Mouse (Mus musculus) left cerebral cortex, adult 9 months (tissue): ENCODE results near the gene Xrcc5.

Experiments used
- DNase-seq, 2 experiments: peaks; one replicate each; pipeline ENCODE4 v3.0.0; 2022; ENCODE audit warnings: low spot score in 2 of 2

Gene Xrcc5

GRCm38 (mm10) chr1:72315447-72315846, 8.2 kb downstream of the Xrcc5 start:
- DNase-seq = no peak

- no peak for DNase-seq
These were observed 9.2 kb downstream of the Xrcc5 start for GRCm38 (mm10) chr1:72316409-72316808.

GRCm38 (mm10) chr1:72316901-72317300, 9.7 kb downstream of the Xrcc5 start:
- DNase-seq = no peak

GRCm38 (mm10) chr1:72320759-72321158, 13.5 kb downstream of the Xrcc5 start:
- no peak for DNase-seq

GRCm38 (mm10) chr1:72323248-72323647, 16.0 kb downstream of the Xrcc5 start:
- DNase-seq = no peak

GRCm38 (mm10) chr1:72326162-72326821, 19.1 kb downstream of the Xrcc5 start:
- DNase-seq = no peak

- DNase-seq = no peak
These were observed 27.6 kb downstream of the Xrcc5 start for GRCm38 (mm10) chr1:72334807-72335206.

- DNase-seq = peak; percentile 36 to 40
These were observed 29.6 kb downstream of the Xrcc5 start for GRCm38 (mm10) chr1:72336780-72337179.

- no peak for DNase-seq
These were observed 31.1 kb downstream of the Xrcc5 start for GRCm38 (mm10) chr1:72338341-72338740.

GRCm38 (mm10) chr1:72347873-72348272, 40.7 kb downstream of the Xrcc5 start:
- no peak for DNase-seq

- DNase-seq = no peak
These were observed 47.6 kb downstream of the Xrcc5 start for GRCm38 (mm10) chr1:72354856-72355255.

- no peak for DNase-seq
These were observed 51.0 kb downstream of the Xrcc5 start for GRCm38 (mm10) chr1:72358216-72358615.

GRCm38 (mm10) chr1:72359462-72359861, 52.2 kb downstream of the Xrcc5 start:
- DNase-seq = no peak

- DNase-seq = no peak
These were observed 53.6 kb downstream of the Xrcc5 start for GRCm38 (mm10) chr1:72360809-72361208.

GRCm38 (mm10) chr1:72364661-72365060, 57.4 kb downstream of the Xrcc5 start:
- DNase-seq = no peak

GRCm38 (mm10) chr1:72372512-72372911, 65.3 kb downstream of the Xrcc5 start:
- peak; percentile 20 to 44 for DNase-seq

GRCm38 (mm10) chr1:72372913-72373312, 65.7 kb downstream of the Xrcc5 start:
- DNase-seq = no peak

- no peak for DNase-seq
These were observed 66.4 kb downstream of the Xrcc5 start for GRCm38 (mm10) chr1:72373648-72374047.

- DNase-seq = no peak
These were observed 66.8 kb downstream of the Xrcc5 start for GRCm38 (mm10) chr1:72374049-72374448.

- DNase-seq = no peak
These were observed 70.9 kb downstream of the Xrcc5 start for GRCm38 (mm10) chr1:72378151-72378550.

GRCm38 (mm10) chr1:72379752-72380353, 72.6 kb downstream of the Xrcc5 start:
- DNase-seq = no peak

- no peak for DNase-seq
These were observed 73.3 kb downstream of the Xrcc5 start for GRCm38 (mm10) chr1:72380544-72380943.

- no peak for DNase-seq
These were observed 75.8 kb downstream of the Xrcc5 start for GRCm38 (mm10) chr1:72383056-72383455.

- DNase-seq = no peak
These were observed 76.4 kb downstream of the Xrcc5 start for GRCm38 (mm10) chr1:72383651-72384050.
